Comparison of ENCODE assay signal across 9 mouse cellular contexts in the genomic region with DNA sequence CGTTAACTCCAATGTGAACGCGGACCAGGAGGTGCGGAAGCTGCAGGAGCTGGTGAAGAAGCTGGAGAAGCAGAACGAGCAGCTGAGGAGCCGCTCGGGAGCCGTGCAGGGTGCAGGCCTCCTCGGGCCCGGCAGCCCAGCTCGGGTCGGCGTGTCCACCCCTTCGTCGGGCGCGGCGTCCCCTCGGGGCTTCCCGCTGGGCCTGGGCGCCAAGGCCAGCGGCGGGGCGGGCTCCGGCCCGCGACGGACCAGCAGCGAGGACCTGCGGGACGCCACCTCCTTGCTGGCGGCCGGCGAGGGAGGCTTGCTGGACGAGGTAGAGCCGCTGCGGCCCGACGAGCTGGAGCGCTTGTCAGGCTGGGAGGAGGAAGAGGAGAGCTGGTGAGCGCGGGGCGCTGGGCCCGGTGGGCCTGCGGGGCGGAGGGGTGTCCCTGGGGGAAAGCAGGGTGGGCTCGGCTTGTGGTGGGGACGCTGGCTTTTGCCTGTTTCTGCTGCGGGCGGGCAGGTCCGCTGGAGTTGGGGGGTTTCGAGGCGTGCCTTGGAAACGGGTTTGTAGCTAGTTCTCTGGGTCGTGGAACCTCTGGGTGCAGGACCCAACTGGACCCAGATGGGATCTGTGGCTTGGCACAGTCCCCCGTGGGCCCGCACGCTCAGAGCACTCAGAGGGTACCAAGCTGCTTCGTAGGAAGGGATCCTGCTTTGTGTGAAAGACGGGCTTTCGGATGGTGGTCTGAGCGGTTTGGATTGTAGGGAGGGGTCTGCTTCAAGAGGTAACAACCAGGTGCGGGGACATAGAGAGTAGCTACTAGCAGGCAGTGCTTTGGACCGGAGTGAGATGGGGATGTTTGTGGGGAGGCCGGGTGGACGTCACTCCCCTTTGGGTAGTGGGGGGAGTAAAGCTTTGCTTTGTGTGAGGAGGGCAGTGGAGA. TPM values are rescaled to one million over a fixed set of nuclear protein-coding genes. Genes with fewer than 3 reads are reported as not detected.
A peak's percentile ranks its signal among the peaks of the same experiment; 100 is the strongest.
DNase-seq lines count a peak whose midpoint lies in the region; ATAC-seq lines count a peak whose summit lies in the region.
"Had no signal": no experiment of that assay in that cellular context is flagged by ENCODE, and none has a peak within 500 bp of the region (broad histone marks: within the 10 kb centered on the region; RNA-seq: fewer than 3 reads in every experiment).

No protein-coding gene starts in this region.

- ATAC-seq in cerebellum, adult (ENCODE audit: insufficient number of reproducible peaks, low FRiP score, low TSS enrichment), result peak; percentile 20
- ATAC-seq in heart, embryonic 11.5 days (replicated peaks; ENCODE audit: insufficient number of reproducible peaks, low FRiP score, low TSS enrichment), result peak; percentile 31; the same call in 1 of the 2 replicates

- peak overlapping the region; percentile 99 for H3K4me3 ChIP-seq in heart, embryonic 11.5 days (ENCODE audit: low read depth, low read length)

- H3K9ac ChIP-seq in heart, embryonic 11.5 days (ENCODE audit: low read depth, low read length), result peak overlapping the region; percentile 100

- no peaks in the 10 kb centered on the region for H3K36me3 ChIP-seq in heart, embryonic 11.5 days (ENCODE audit: control insufficient read depth, insufficient read depth, low read length)

- H3K27me3 ChIP-seq in heart, embryonic 11.5 days (ENCODE audit: control insufficient read depth, insufficient read depth, low read length), result no peaks in the 10 kb centered on the region

- H3K9me3 ChIP-seq in heart, embryonic 11.5 days (replicated peaks; ENCODE audit: control insufficient read depth, low read length), result no peaks in the 10 kb centered on the region

- WGBS in heart, embryonic 11.5 days (ENCODE audit: insufficient replicate concordance), result under 1% methylated on average over 66 of the region's 66 CpGs

- DNase-seq in cerebellum, adult 11-12 months, result no peak
- DNase-seq in CD8-positive naive resting alpha-beta T cell, adult 2 months (ENCODE audit: low read depth in 2 of 2, low spot score in 2 of 2), result peak; percentile 11 to 27
- DNase-seq in embryo, embryonic 10.5 days (ENCODE audit: low spot score), result peak; percentile 59
- DNase-seq in layer of hippocampus, adult 8-10 months (ENCODE audit: low spot score in 2 of 2), result peak; percentile 18 to 28
- DNase-seq in lung, postnatal 36 days, result peak; percentile 32
- peak; percentile 60 for DNase-seq in right cerebral cortex, postnatal 25 days

- peak overlapping the region; percentile 99 for H3K27ac ChIP-seq in heart, embryonic 11.5 days (ENCODE audit: low read depth, low read length)

- H3K4me2 ChIP-seq in heart, embryonic 11.5 days, result peak overlapping the region; percentile 74

- peaks cover 18% of the 10 kb centered on the region for H3K4me1 ChIP-seq in heart, embryonic 11.5 days (ENCODE audit: control insufficient read depth, insufficient read depth, low read length)

RNA-seq across cellular contexts. Expression of a gene that starts 0.8 kb away (rescaled TPM):
- 23.1 and 25.2 TPM in 2 replicates for polyA plus RNA-seq in heart, embryonic 11.5 days (2014; fragmentation: Nextera tagmentation; extraction: Ambion mirVana)
- 10 to 100 TPM; 23.7 to 26.8 (median 25.7) TPM for total RNA-seq in layer of hippocampus, adult 8-10 months (2022)

RNA-seq across cellular contexts. Expression of a gene that starts 46.6 kb away (rescaled TPM):
- 11.9 and 14.5 TPM in 2 replicates for polyA plus RNA-seq in heart, embryonic 11.5 days (2014; fragmentation: Nextera tagmentation; extraction: Ambion mirVana)
- 1 to 10 TPM; 1.1 to 5.9 (median 4.1) TPM for total RNA-seq in layer of hippocampus, adult 8-10 months (2022)

RNA-seq across cellular contexts. Expression of a gene that starts 59.6 kb away (rescaled TPM):
- not detected in 2 replicates for polyA plus RNA-seq in heart, embryonic 11.5 days (2014; fragmentation: Nextera tagmentation; extraction: Ambion mirVana)
- not detected for total RNA-seq in layer of hippocampus, adult 8-10 months (2022)
- total RNA-seq: heart, postnatal 14 days had no signal
